Mouse (Mus musculus) lung, postnatal 0 days (tissue): ENCODE data around the gene Kcnq2. TPM values are rescaled to one million over a fixed set of nuclear protein-coding genes. Genes with fewer than 3 reads are reported as not detected.

Experiments used
- ATAC-seq: fragments of 200-750 bp; cut with Nextera tagmentation; 2 replicates; pipeline ENCODE4 v1.8.0; 2017; ENCODE audit warnings: moderate library complexity
- DNase-seq: peaks from one replicate; pipeline ENCODE4 v3.0.0-alpha.2; 2016; ENCODE audit warnings: low spot score
- H3K27ac ChIP-seq: fragments of 300-500 bp; sonication (generic); 2 replicates; pipeline ENCODE4 v1.5.1; 2014; ENCODE audit warnings: antibody characterized with exemption, mild to moderate bottlenecking, low read length, mixed read lengths
- H3K27me3 ChIP-seq: fragments of 300-500 bp; sonication (generic); replicated peaks from 2 replicates; pipeline ENCODE4 v1.6.1; 2014; ENCODE audit warnings: low read length, mixed read lengths; ENCODE audit not compliant: insufficient read depth
- H3K36me3 ChIP-seq: fragments of 300-500 bp; sonication (generic); 2 replicates; pipeline ENCODE4 v1.6.1; 2014; ENCODE audit warnings: low read length, mixed read lengths; ENCODE audit not compliant: insufficient read depth
- H3K4me1 ChIP-seq: fragments of 300-500 bp; sonication (generic); 2 replicates; pipeline ENCODE4 v1.6.1; 2014; ENCODE audit warnings: antibody characterized with exemption, low read depth, low read length, mixed read lengths; ENCODE audit not compliant: insufficient read depth
- H3K4me2 ChIP-seq: fragments of 300-500 bp; sonication (generic); replicated peaks from 2 replicates; pipeline ENCODE4 v1.6.1; 2014; ENCODE audit warnings: low read depth, mild to moderate bottlenecking, low read length, moderate library complexity, mixed read lengths
- H3K4me3 ChIP-seq: fragments of 300-500 bp; sonication (generic); 2 replicates; pipeline ENCODE4 v1.5.1; 2014; ENCODE audit warnings: low read depth, low read length
- H3K9ac ChIP-seq: fragments of 300-500 bp; sonication (generic); replicated peaks from 2 replicates; pipeline ENCODE4 v1.6.1; 2014; ENCODE audit warnings: low read depth, mild to moderate bottlenecking
- H3K9me3 ChIP-seq: fragments of 300-500 bp; sonication (generic); 2 replicates; pipeline ENCODE4 v1.6.1; 2016; ENCODE audit warnings: low read length, mixed read lengths
- CTCF ChIP-seq: IDR thresholded peaks from 2 replicates; pipeline ENCODE4 v1.5.1; 2016; ENCODE audit warnings: antibody characterized with exemption, mild to moderate bottlenecking
- EP300 ChIP-seq: IDR thresholded peaks from 2 replicates; pipeline ENCODE4 v1.6.1; 2016; ENCODE audit warnings: antibody characterized with exemption, mild to moderate bottlenecking, control low read depth
- WGBS: fragments of 180-500 bp; shearing (Covaris S2); extraction: QIAGEN DNeasy Blood & Tissue Kit; methylation state at CpG from one replicate; pipeline ENCODE4 v1.1.7; 2014; 5-methylcytosine and 5-hydroxymethylcytosine counted together
- polyA plus RNA-seq: library from polyadenylated mRNA; unstranded; fragments of >200 nt; fragmentation: Nextera tagmentation; extraction: Ambion mirVana; gene quantifications from 2 replicates; pipeline ENCODE4 v1.2.1, GENCODE M21; 2015

Gene Kcnq2
- polyA plus RNA-seq, 1 experiment from 2014 or later = not detected

- ATAC-seq = no peak
Observed at GRCm38 (mm10) chr2:181160821-181161220, 25.7 kb upstream of the Kcnq2 start.

GRCm38 (mm10) chr2:181159771-181160170 lies 24.7 kb upstream of the Kcnq2 start:
- Histone ChIP-seq H3K27ac (no peak overlapping the region), H3K36me3 (no peaks in the 10 kb centered on the region), H3K27me3 (peaks cover 15% of the 10 kb centered on the region; the same call in 1 of the 2 replicates), H3K4me3 (no peak overlapping the region), H3K9ac (no peak overlapping the region), H3K9me3 (no peaks in the 10 kb centered on the region), H3K4me1 (no peaks in the 10 kb centered on the region), H3K4me2 (no peak overlapping the region)
- 3% methylated on average over 2 of the region's 2 CpGs for WGBS
- TF ChIP-seq EP300 (no peak), CTCF (no peak)
- no peak for ATAC-seq
- DNase-seq = no peak

More at GRCm38 (mm10) chr2:181160821-181161220, 25.7 kb upstream of the Kcnq2 start:
- Histone ChIP-seq H3K9ac (no peak overlapping the region), H3K27me3 (peaks cover 12% of the 10 kb centered on the region; the same call in 1 of the 2 replicates), H3K27ac (no peak overlapping the region), H3K4me2 (no peak overlapping the region), H3K4me1 (no peaks in the 10 kb centered on the region), H3K9me3 (no peaks in the 10 kb centered on the region), H3K4me3 (no peak overlapping the region), H3K36me3 (no peaks in the 10 kb centered on the region)
- 45% methylated on average over 4 of the region's 4 CpGs for WGBS
- TF ChIP-seq EP300 = no peak
- TF ChIP-seq CTCF = no peak
- DNase-seq = no peak

- Histone ChIP-seq H3K27ac (no peak overlapping the region), H3K27me3 (peaks cover 15% of the 10 kb centered on the region; the same call in 1 of the 2 replicates), H3K9ac (no peak overlapping the region), H3K4me3 (no peak overlapping the region), H3K4me1 (no peaks in the 10 kb centered on the region), H3K9me3 (no peaks in the 10 kb centered on the region), H3K36me3 (no peaks in the 10 kb centered on the region), H3K4me2 (no peak overlapping the region)
- TF ChIP-seq EP300 (no peak), CTCF (no peak)
- DNase-seq (no peak), ATAC-seq (no peak)
- 48% methylated on average over 7 of the region's 7 CpGs for WGBS
Observed at GRCm38 (mm10) chr2:181159091-181159514, 24.0 kb upstream of the Kcnq2 start.

GRCm38 (mm10) chr2:181158471-181158870 lies 23.4 kb upstream of the Kcnq2 start:
- no peaks in the 10 kb centered on the region for H3K36me3 ChIP-seq
- no peaks in the 10 kb centered on the region for H3K9me3 ChIP-seq
- no peaks in the 10 kb centered on the region for H3K4me1 ChIP-seq
- no peak overlapping the region for H3K4me2 ChIP-seq
- 85% methylated on average over 2 of the region's 2 CpGs for WGBS
- no peak overlapping the region for H3K4me3 ChIP-seq
- DNase-seq = no peak
- H3K9ac ChIP-seq = no peak overlapping the region
- TF ChIP-seq CTCF = no peak
- TF ChIP-seq EP300 = no peak
- H3K27me3 ChIP-seq = peaks cover 15% of the 10 kb centered on the region; the same call in 1 of the 2 replicates
- ATAC-seq = no peak
- no peak overlapping the region for H3K27ac ChIP-seq

GRCm38 (mm10) chr2:181157716-181158302 lies 22.7 kb upstream of the Kcnq2 start:
- no peak overlapping the region for H3K27ac ChIP-seq
- 57% methylated on average over 6 of the region's 6 CpGs for WGBS

GRCm38 (mm10) chr2:181157180-181157579 lies 22.1 kb upstream of the Kcnq2 start:
- Histone ChIP-seq H3K27ac (no peak overlapping the region), H3K4me2 (no peak overlapping the region), H3K4me3 (no peak overlapping the region), H3K36me3 (no peaks in the 10 kb centered on the region), H3K9ac (no peak overlapping the region), H3K4me1 (no peaks in the 10 kb centered on the region), H3K9me3 (no peaks in the 10 kb centered on the region), H3K27me3 (peaks cover 15% of the 10 kb centered on the region; the same call in 1 of the 2 replicates)
- TF ChIP-seq CTCF = no peak
- TF ChIP-seq EP300 = no peak
- 77% methylated on average over 4 of the region's 4 CpGs for WGBS
- DNase-seq (no peak), ATAC-seq (no peak)

More at GRCm38 (mm10) chr2:181157716-181158302, 22.7 kb upstream of the Kcnq2 start:
- ATAC-seq (no peak), DNase-seq (no peak)
- Histone ChIP-seq H3K36me3 (no peaks in the 10 kb centered on the region), H3K9ac (no peak overlapping the region), H3K4me2 (no peak overlapping the region), H3K9me3 (no peaks in the 10 kb centered on the region), H3K27me3 (peaks cover 15% of the 10 kb centered on the region; the same call in 1 of the 2 replicates), H3K4me1 (no peaks in the 10 kb centered on the region), H3K4me3 (no peak overlapping the region)
- TF ChIP-seq EP300 (no peak), CTCF (no peak)
